Mouse (Mus musculus) megakaryocyte, embryonic 14.5 days (primary cell): ENCODE measurements around the gene Ccnt1. TPM values are rescaled to one million over a fixed set of nuclear protein-coding genes. Genes with fewer than 3 reads are reported as not detected.
A peak's percentile ranks its signal among the peaks of the same experiment; 100 is the strongest.
"Not testable (repeated sequence)": the region's sequence is repeated elsewhere in the genome, so short reads cannot be mapped to it uniquely, and the experiment has no call there.

Experiments
- H3K27me3 ChIP-seq: replicated peaks from 2 replicates; pipeline ENCODE3; 2012; ENCODE audit warnings: inconsistent platforms
- H3K36me3 ChIP-seq: replicated peaks from 2 replicates; pipeline ENCODE3; 2012; ENCODE audit warnings: low read length, inconsistent platforms, mixed read lengths
- H3K4me1 ChIP-seq: 2 replicates; pipeline ENCODE4 v1.6.1; 2012; ENCODE audit warnings: inconsistent platforms
- H3K4me3 ChIP-seq: replicated peaks from 2 replicates; pipeline ENCODE3; 2012; ENCODE audit warnings: moderate library complexity, mild to moderate bottlenecking, inconsistent platforms
- H3K9me3 ChIP-seq: 2 replicates; pipeline ENCODE4 v1.6.1; 2012; ENCODE audit warnings: inconsistent platforms
- FLI1 ChIP-seq: IDR thresholded peaks from 2 replicates; pipeline ENCODE4 v1.6.1; 2012; ENCODE audit warnings: low read length, inconsistent platforms, mixed read lengths
- GATA1 ChIP-seq: IDR thresholded peaks from 3 replicates; pipeline ENCODE4 v1.6.1; 2012; ENCODE audit warnings: mixed read lengths, low read length, inconsistent platforms, borderline replicate concordance
- polyA plus RNA-seq: library from polyadenylated mRNA; stranded (reverse); fragments of >175 nt; gene quantifications from 2 replicates; pipeline ENCODE4 v1.2.3, GENCODE M21; 2012; ENCODE audit warnings: low replicate concordance; ENCODE audit not compliant: insufficient read depth

Ccnt1 gene
- polyA plus RNA-seq, 1 experiment: 5.1 TPM

GRCm38 (mm10) chr15:98533035-98533531 lies 37.6 kb downstream of the Ccnt1 start:
- Histone ChIP-seq H3K27me3 (no peaks in the 10 kb centered on the region), H3K4me1 (peaks cover 47% of the 10 kb centered on the region), H3K4me3 (peak overlapping the region; percentile 92), H3K36me3 (peaks cover 40% of the 10 kb centered on the region), H3K9me3 (no peaks in the 10 kb centered on the region)
- no peak for TF ChIP-seq FLI1
- TF ChIP-seq GATA1: no peak

- H3K36me3 ChIP-seq: peaks cover 45% of the 10 kb centered on the region
- peaks cover 47% of the 10 kb centered on the region for H3K4me1 ChIP-seq
- no peaks in the 10 kb centered on the region for H3K27me3 ChIP-seq
- TF ChIP-seq FLI1: no peak
- no peak for TF ChIP-seq GATA1
- H3K4me3 ChIP-seq: peak overlapping the region; percentile 92
- no peaks in the 10 kb centered on the region for H3K9me3 ChIP-seq
These were observed 38.4 kb downstream of the Ccnt1 start for GRCm38 (mm10) chr15:98532281-98532680.

- Histone ChIP-seq H3K9me3 (no peaks in the 10 kb centered on the region), H3K4me1 (peaks cover 53% of the 10 kb centered on the region), H3K4me3 (no peak overlapping the region), H3K36me3 (peaks cover 86% of the 10 kb centered on the region), H3K27me3 (no peaks in the 10 kb centered on the region)
- TF ChIP-seq FLI1: no peak
- TF ChIP-seq GATA1: no peak
These were observed 42.6 kb downstream of the Ccnt1 start for GRCm38 (mm10) chr15:98528066-98528563.

GRCm38 (mm10) chr15:98527056-98527771 lies 43.5 kb downstream of the Ccnt1 start:
- Histone ChIP-seq H3K4me3 (no peak overlapping the region), H3K36me3 (peaks cover 95% of the 10 kb centered on the region), H3K27me3 (no peaks in the 10 kb centered on the region), H3K9me3 (no peaks in the 10 kb centered on the region), H3K4me1 (peaks cover 44% of the 10 kb centered on the region)
- no peak for TF ChIP-seq GATA1
- no peak for TF ChIP-seq FLI1

DNA sequence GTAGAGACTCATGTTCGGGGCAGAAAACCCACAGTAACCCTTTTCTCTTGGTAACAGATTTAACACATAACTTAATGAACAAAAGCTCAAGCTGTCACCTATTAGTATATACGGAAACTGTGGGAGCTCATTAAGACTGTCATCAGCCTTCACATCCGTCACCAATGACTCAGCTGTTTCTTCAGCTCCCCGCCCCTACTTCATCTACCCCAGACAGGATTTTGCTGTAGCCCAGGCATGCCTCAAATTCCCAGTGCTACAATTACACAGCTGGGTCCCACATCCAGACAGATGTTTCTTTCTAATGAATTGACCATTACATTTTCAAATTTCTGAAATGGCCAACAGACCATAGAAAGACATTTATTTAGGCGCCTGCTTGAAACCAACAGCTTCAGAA lies 44.7 kb downstream of the Ccnt1 start:
- H3K36me3 ChIP-seq: peaks cover 98% of the 10 kb centered on the region
- peak overlapping the region; percentile 38 for H3K4me3 ChIP-seq
- H3K27me3 ChIP-seq: no peaks in the 10 kb centered on the region
- no peak for TF ChIP-seq GATA1
- no peak for TF ChIP-seq FLI1
- no peaks in the 10 kb centered on the region for H3K9me3 ChIP-seq
- H3K4me1 ChIP-seq: peaks cover 41% of the 10 kb centered on the region

- Histone ChIP-seq H3K36me3 (peaks cover 85% of the 10 kb centered on the region), H3K27me3 (no peaks in the 10 kb centered on the region)
- TF ChIP-seq GATA1 (no peak), FLI1 (no peak)
These were observed 49.5 kb downstream of the Ccnt1 start for GRCm38 (mm10) chr15:98521245-98521644.

GRCm38 (mm10) chr15:98517380-98518355 lies 53.1 kb downstream of the Ccnt1 start:
- H3K4me1 ChIP-seq: peaks cover 50% of the 10 kb centered on the region
- peaks cover 50% of the 10 kb centered on the region for H3K36me3 ChIP-seq
- H3K4me3 ChIP-seq: no peak overlapping the region
- peaks cover 18% of the 10 kb centered on the region for H3K27me3 ChIP-seq
- peaks cover 16% of the 10 kb centered on the region for H3K9me3 ChIP-seq
- no peak for TF ChIP-seq GATA1
- no peak for TF ChIP-seq FLI1

More at GRCm38 (mm10) chr15:98521245-98521644, 49.5 kb downstream of the Ccnt1 start:
- Histone ChIP-seq H3K4me1 (peaks cover 32% of the 10 kb centered on the region), H3K4me3 (no peak overlapping the region), H3K9me3 (no peaks in the 10 kb centered on the region)

GRCm38 (mm10) chr15:98514845-98515244 lies 55.9 kb downstream of the Ccnt1 start:
- Histone ChIP-seq H3K27me3 (peaks cover 27% of the 10 kb centered on the region), H3K9me3 (peaks cover 16% of the 10 kb centered on the region), H3K36me3 (peaks cover 22% of the 10 kb centered on the region), H3K4me1 (peaks cover 50% of the 10 kb centered on the region)
- not testable (repeated sequence) for H3K4me3 ChIP-seq

DNA sequence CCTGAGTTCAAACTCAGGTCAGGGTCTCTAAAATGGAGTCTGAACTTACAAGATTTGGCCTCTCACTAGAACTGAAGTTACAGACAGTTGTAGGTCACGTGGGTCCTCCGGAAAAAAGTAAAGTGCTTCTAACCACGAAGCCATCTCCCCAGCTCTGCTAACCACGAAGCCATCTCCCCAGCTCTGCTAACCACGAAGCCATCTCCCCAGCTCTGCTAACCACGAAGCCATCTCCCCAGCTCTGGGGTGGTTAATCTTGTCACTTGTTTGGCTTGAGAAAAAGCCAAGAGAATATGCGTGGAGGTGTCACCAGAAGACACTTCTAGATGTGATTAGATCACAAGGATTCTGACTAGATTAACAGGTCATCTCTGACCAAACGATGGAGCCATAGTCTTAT lies 56.6 kb downstream of the Ccnt1 start:
- no peak for TF ChIP-seq FLI1
- no peak for TF ChIP-seq GATA1
- Histone ChIP-seq H3K9me3 (peaks cover 18% of the 10 kb centered on the region), H3K4me1 (peaks cover 50% of the 10 kb centered on the region), H3K36me3 (peaks cover 16% of the 10 kb centered on the region), H3K27me3 (peaks cover 27% of the 10 kb centered on the region), H3K4me3 (no peak overlapping the region)

- peaks cover 29% of the 10 kb centered on the region for H3K27me3 ChIP-seq
- peaks cover 16% of the 10 kb centered on the region for H3K36me3 ChIP-seq
- H3K9me3 ChIP-seq: peaks cover 20% of the 10 kb centered on the region
- peaks cover 50% of the 10 kb centered on the region for H3K4me1 ChIP-seq
- not testable (repeated sequence) for H3K4me3 ChIP-seq
These were observed 57.0 kb downstream of the Ccnt1 start for GRCm38 (mm10) chr15:98513676-98514075.
